Mouse (Mus musculus) forebrain, embryonic 12.5 days (tissue): ENCODE measurements around the gene Stk10. TPM values are rescaled to one million over a fixed set of nuclear protein-coding genes. Genes with fewer than 3 reads are reported as not detected.
A peak's percentile ranks its signal among the peaks of the same experiment; 100 is the strongest.
"Not testable (repeated sequence)": the region's sequence is repeated elsewhere in the genome, so short reads cannot be mapped to it uniquely, and the experiment has no call there.

Experiments used
- ATAC-seq: fragments of 200-750 bp; cut with Nextera tagmentation; 2 replicates; pipeline ENCODE4 v1.8.0; 2017; ENCODE audit warnings: moderate TSS enrichment; ENCODE audit not compliant: low FRiP score
- H3K27ac ChIP-seq: fragments of 300-500 bp; sonication (generic); 2 replicates; pipeline ENCODE4 v1.5.1; 2016; ENCODE audit warnings: mild to moderate bottlenecking
- H3K27me3 ChIP-seq: fragments of 300-500 bp; sonication (generic); 2 replicates; pipeline ENCODE4 v1.6.1; 2016; ENCODE audit warnings: mild to moderate bottlenecking
- H3K36me3 ChIP-seq: fragments of 300-500 bp; sonication (generic); replicated peaks from 2 replicates; pipeline ENCODE4 v1.6.1; 2016; ENCODE audit warnings: mild to moderate bottlenecking
- H3K4me1 ChIP-seq: fragments of 300-500 bp; sonication (generic); 2 replicates; pipeline ENCODE4 v1.6.1; 2016
- H3K4me2 ChIP-seq: fragments of 300-500 bp; sonication (generic); 2 replicates; pipeline ENCODE4 v1.6.1; 2016; ENCODE audit warnings: mild to moderate bottlenecking, moderate library complexity
- H3K4me3 ChIP-seq: fragments of 300-500 bp; sonication (generic); replicated peaks from 2 replicates; pipeline ENCODE4 v1.5.1; 2016; ENCODE audit warnings: mild to moderate bottlenecking
- H3K9ac ChIP-seq: fragments of 300-500 bp; sonication (generic); 2 replicates; pipeline ENCODE4 v1.6.1; 2016; ENCODE audit warnings: mild to moderate bottlenecking
- H3K9me3 ChIP-seq: fragments of 300-500 bp; sonication (generic); 2 replicates; pipeline ENCODE4 v1.6.1; 2016
- WGBS: fragments of 180-500 bp; shearing (Covaris S2); methylation state at CpG from one replicate; pipeline ENCODE4 v1.1.7; 2016; 5-methylcytosine and 5-hydroxymethylcytosine counted together
- polyA plus RNA-seq: library from polyadenylated mRNA; unstranded; fragments of >200 nt; fragmentation: Nextera tagmentation; extraction: Ambion mirVana; gene quantifications from 2 replicates; pipeline ENCODE4 v1.2.1, GENCODE M21; 2016

Stk10 gene
- polyA plus RNA-seq, 1 experiment from 2014 or later = 2.3 TPM

DNA sequence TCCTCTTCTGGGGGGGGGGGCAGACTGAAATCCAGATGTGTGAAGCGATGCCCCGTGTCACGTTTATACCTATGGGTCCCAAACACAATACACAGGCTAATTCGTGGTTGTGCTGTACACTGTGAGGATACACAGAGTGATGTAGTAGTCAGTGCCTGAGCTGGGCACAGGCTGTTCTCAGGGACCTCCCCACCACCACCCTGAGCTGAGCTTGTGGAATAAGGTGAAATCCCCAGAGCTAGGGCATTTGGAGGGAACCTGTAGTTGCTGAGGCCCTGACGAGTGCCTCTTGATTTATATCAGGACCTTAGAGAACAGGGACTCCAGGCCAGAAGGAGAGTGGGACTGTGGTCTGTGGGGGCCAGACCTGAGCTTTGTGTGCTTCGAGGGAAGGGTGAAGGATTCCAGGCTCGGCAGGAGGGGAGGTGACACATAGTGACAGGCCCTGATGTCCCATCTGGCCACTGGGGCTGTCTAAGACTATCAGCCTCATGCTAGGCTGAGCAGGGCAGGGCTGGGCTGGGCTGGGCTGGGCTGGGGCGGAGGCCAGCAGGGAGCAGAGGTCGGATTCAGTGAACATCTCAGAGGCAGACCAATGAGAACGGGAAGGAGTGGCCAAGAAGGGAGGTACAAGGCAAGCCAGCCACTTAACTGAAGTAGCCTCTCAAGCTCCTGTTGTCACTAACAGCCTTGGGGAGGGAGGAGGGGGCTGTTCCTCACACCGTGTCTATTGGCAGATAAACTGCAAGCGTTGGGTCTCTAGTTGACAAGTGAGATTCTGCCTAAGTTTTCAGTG lies 68.6 kb downstream of the Stk10 start:
- Histone ChIP-seq H3K36me3 (0 out of 2 replicates have a peak, but pooled peaks cover 3% of the 10 kb centered on the region), H3K4me2 (no peak overlapping the region), H3K9ac (no peak overlapping the region), H3K4me1 (peaks cover 20% of the 10 kb centered on the region; the same call in 1 of the 2 replicates), H3K9me3 (no peaks in the 10 kb centered on the region), H3K4me3 (no peak overlapping the region), H3K27me3 (no peaks in the 10 kb centered on the region), H3K27ac (no peak overlapping the region)
- ATAC-seq = no peak
- 45% methylated on average over 12 of the region's 12 CpGs for WGBS

DNA sequence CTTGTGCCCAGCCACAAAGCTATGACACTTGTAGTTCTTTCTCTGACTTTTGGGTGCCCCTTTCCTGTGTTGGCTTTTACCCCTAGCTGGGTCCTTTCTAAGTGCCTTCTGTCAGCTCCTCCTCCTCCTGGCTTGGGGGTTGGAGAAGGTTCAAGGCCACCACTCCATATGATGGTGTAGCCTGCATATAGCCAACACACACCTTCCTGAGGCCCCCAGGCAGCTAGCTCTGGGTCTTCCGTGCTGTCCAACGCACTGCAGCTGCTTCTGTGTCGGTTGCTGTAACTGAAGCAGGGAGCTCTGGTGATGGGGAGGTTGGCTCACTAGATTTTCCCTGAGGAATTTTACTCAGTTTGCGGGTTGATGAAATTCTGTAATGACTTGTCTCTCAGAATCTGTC lies 71.6 kb downstream of the Stk10 start:
- Histone ChIP-seq H3K36me3 (0 out of 2 replicates have a peak, but pooled peaks cover 3% of the 10 kb centered on the region), H3K27ac (peak overlapping the region; percentile 61), H3K4me2 (no peak overlapping the region), H3K9ac (no peak overlapping the region), H3K9me3 (no peaks in the 10 kb centered on the region), H3K4me3 (no peak overlapping the region), H3K4me1 (peaks cover 20% of the 10 kb centered on the region; the same call in 1 of the 2 replicates), H3K27me3 (no peaks in the 10 kb centered on the region)
- ATAC-seq = no peak
- 72% methylated on average over 4 of the region's 4 CpGs for WGBS

DNA sequence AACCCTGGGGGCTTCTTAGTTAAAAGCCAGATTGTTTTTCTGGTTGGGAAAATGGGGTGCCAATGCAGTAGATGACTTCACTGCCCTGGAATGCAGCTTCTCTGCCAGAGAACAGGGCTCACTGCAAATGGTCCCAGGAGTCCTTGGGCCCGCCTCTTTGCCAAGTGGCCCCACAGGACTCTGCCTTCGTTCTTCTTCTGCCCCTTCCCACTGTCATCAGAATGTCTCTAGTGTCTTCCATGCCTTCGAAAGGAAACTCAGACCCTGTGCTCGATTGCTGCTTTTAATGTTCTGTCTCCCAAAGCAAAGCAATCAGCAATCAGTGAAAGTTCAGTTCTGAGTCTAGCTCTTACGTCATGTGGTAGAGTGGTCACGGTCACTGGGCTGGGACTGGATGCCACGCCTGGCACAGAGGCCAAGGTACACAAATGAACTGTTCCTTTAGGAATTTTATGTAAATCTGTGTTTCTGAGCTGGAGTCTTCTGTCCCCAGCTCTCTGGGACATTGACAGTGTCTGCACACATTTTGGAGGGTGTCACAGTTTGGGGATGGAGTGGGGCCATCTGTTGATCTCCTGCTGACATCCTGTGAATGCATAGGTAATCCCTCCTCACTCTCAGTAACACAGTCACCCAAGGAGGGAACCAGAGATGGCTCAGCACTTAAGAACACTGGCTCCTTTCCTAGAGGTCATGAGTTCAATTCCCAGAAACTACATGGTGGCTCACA lies 72.2 kb downstream of the Stk10 start:
- Histone ChIP-seq H3K27me3 (no peaks in the 10 kb centered on the region), H3K4me3 (no peak overlapping the region), H3K9ac (no peak overlapping the region), H3K27ac (peak overlapping the region; percentile 61; the same call in 1 of the 2 replicates), H3K36me3 (0 out of 2 replicates have a peak, but pooled peaks cover 3% of the 10 kb centered on the region), H3K4me1 (peaks cover 20% of the 10 kb centered on the region; the same call in 1 of the 2 replicates), H3K9me3 (no peaks in the 10 kb centered on the region), H3K4me2 (no peak overlapping the region)
- ATAC-seq = no peak
- WGBS = 64% methylated on average over 7 of the region's 7 CpGs

DNA sequence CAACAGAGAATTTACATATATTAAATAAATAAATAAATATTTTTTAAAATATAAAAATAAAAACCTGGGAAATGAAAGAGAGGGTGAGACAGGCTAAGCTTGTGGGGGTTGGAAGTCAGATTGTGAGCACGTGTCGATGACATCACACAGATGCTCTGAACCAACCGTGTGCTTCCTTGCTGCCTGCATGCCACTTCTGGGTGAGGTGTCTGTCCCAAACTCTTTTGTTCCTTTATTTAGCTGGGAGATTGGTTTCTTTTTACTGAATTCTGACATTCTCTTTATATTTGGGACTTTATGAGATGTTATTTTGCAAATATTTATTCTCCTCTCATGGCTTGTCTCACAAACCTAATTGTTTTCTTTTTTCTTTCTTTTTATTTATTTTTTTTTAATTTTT lies 72.8 kb downstream of the Stk10 start:
- H3K27ac ChIP-seq = no peak overlapping the region
- no peak for ATAC-seq
- 90% methylated on average over 3 of the region's 3 CpGs for WGBS
- H3K9me3 ChIP-seq = no peaks in the 10 kb centered on the region
- H3K4me1 ChIP-seq = peaks cover 20% of the 10 kb centered on the region; the same call in 1 of the 2 replicates
- no peak overlapping the region for H3K4me3 ChIP-seq
- H3K27me3 ChIP-seq = no peaks in the 10 kb centered on the region
- no peak overlapping the region for H3K4me2 ChIP-seq
- H3K9ac ChIP-seq = no peak overlapping the region
- 0 out of 2 replicates have a peak, but pooled peaks cover 3% of the 10 kb centered on the region for H3K36me3 ChIP-seq

DNA sequence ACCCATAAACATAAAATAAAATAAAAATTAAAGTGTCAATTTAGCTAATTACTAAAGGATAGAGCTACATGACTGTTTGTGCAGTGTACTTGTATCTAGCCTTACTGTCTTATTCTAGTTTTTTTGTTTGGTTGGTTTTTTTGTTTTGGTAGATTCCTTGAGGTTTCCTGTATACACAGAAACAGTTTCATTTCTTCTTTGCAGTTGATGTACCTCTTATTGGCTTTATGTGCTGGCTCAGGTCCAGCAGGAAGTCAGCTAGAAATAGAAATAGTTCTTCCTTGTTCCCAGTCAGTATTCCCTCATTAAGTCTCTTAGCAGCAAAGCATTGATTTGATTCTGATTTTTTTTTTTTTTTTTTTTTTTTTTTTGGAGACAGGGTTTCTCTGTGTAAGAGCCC lies 74.2 kb downstream of the Stk10 start:
- Histone ChIP-seq H3K36me3 (no peaks in the 10 kb centered on the region), H3K9me3 (no peaks in the 10 kb centered on the region), H3K9ac (no peak overlapping the region), H3K4me2 (no peak overlapping the region), H3K4me1 (peaks cover 13% of the 10 kb centered on the region; the same call in 1 of the 2 replicates), H3K27ac (no peak overlapping the region), H3K4me3 (no peak overlapping the region), H3K27me3 (no peaks in the 10 kb centered on the region)
- no peak for ATAC-seq

DNA sequence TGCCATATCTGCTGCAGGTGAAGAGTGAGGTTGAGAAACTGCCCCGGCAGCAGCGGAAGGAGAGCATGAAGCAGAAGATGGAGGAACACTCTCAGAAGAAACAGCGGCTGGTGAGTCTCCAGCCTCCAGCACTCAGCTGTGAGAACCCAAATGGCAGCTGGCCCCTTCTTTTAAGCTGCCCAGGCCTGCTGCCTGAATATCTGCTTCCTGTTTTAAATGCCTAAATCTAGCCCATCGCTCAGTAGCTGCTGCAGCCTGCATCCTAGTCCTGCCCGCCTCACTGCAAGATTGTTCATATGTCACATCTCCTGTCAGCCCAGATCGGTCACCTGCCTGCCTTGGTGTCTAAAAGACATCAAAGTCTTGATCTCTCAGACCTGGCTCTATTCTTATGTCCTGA lies 77.5 kb downstream of the Stk10 start:
- Histone ChIP-seq H3K4me1 (peaks cover 3% of the 10 kb centered on the region), H3K36me3 (no peaks in the 10 kb centered on the region), H3K27me3 (no peaks in the 10 kb centered on the region), H3K9ac (no peak overlapping the region), H3K4me3 (no peak overlapping the region), H3K9me3 (no peaks in the 10 kb centered on the region), H3K4me2 (no peak overlapping the region), H3K27ac (no peak overlapping the region)
- 91% methylated on average over 6 of the region's 6 CpGs for WGBS
- no peak for ATAC-seq

DNA sequence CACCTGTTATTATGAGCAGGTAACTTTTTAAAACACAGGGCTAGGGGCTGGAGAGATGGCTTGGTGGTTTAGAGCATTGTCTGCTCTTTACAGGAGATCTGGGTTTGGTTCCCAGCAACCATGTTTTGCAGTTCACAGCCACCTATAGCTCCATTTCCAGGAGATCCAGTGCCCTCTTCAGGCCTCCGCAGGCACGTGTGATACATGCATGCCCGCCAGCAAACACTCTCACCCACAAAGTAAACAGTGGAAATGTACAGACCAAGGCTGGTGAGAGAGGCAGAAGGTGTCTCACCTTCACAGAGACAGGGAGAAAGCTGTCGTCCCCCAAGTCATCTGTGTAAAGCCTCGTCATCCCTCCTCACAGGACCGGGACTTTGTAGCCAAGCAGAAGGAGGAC lies 79.2 kb downstream of the Stk10 start:
- Histone ChIP-seq H3K4me2 (no peak overlapping the region), H3K27me3 (no peaks in the 10 kb centered on the region), H3K9ac (no peak overlapping the region), H3K27ac (no peak overlapping the region), H3K4me3 (no peak overlapping the region), H3K4me1 (peaks cover 5% of the 10 kb centered on the region), H3K9me3 (no peaks in the 10 kb centered on the region), H3K36me3 (no peaks in the 10 kb centered on the region)
- WGBS = 83% methylated on average over 6 of the region's 6 CpGs
- ATAC-seq = no peak

DNA sequence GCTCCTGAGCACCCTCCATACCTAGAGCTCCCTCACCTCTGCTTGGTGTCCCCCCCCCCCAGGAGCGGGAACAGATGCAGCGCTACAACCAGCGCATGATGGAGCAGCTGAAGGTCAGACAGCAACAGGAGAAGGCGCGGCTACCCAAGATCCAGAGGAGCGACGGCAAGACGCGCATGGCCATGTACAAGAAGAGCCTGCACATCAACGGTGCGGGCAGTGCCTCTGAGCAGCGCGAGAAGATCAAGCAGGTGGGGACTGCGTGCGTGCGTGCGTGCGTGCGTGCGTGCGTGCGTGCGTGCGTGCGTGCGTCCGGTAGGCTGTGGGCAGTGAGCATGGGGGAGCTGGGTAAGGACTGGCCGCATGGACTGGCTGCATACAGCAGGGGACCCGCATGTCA lies 81.4 kb downstream of the Stk10 start:
- no peak overlapping the region for H3K27ac ChIP-seq
- WGBS = 97% methylated on average over 29 of the region's 29 CpGs

DNA sequence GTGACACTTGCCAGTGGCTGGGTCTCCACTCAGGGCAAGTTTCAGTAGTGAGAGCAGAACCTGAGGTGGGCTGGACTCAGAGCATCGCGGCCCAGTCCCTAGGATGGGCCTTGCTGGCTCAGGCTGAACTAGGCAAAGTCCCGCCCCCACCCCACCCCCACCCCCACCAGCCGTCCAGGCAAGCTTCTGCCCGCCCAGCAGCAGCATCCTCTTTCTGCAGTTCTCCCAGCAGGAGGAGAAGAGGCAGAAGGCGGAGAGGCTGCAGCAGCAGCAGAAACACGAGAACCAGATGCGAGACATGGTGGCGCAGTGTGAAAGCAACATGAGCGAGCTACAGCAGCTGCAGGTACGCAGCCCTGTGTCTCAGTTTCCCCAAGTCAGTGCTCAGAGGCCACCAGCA lies 82.5 kb downstream of the Stk10 start:
- no peak overlapping the region for H3K27ac ChIP-seq
- peak overlapping the region; percentile 36; the same call in 1 of the 2 replicates for H3K9ac ChIP-seq
- 18% methylated on average over 11 of the region's 11 CpGs for WGBS
- H3K4me3 ChIP-seq = no peak overlapping the region
- H3K36me3 ChIP-seq = no peaks in the 10 kb centered on the region
- no peaks in the 10 kb centered on the region for H3K9me3 ChIP-seq
- H3K27me3 ChIP-seq = no peaks in the 10 kb centered on the region
- no peak for ATAC-seq
- H3K4me1 ChIP-seq = peaks cover 17% of the 10 kb centered on the region
- H3K4me2 ChIP-seq = no peak overlapping the region

More for the DNA sequence above, 81.4 kb downstream of the Stk10 start:
- no peak overlapping the region for H3K9ac ChIP-seq
- H3K36me3 ChIP-seq = no peaks in the 10 kb centered on the region
- peaks cover 10% of the 10 kb centered on the region for H3K4me1 ChIP-seq
- no peak overlapping the region for H3K4me3 ChIP-seq
- no peak overlapping the region for H3K4me2 ChIP-seq
- ATAC-seq = no peak
- H3K9me3 ChIP-seq = no peaks in the 10 kb centered on the region
- H3K27me3 ChIP-seq = no peaks in the 10 kb centered on the region

DNA sequence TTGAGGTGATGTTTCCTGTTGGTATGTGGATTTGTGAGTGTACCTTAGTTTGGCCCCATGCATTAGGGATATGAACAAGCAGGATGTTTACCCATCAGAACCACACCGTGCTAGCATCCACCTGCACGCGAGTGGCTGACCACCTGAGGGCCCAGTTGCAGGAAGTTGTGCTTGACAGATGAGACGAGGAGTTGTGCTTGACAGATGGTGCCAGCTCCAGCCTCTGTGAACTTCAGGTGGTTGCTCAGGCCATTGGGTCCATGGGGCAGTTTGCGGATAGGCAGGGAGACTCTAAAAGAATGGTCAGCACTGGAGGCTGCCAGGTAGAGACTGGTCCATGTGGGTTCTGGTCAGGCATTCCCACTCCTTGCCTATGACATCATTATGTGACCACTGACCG lies 83.0 kb downstream of the Stk10 start:
- Histone ChIP-seq H3K9ac (no peak overlapping the region), H3K9me3 (no peaks in the 10 kb centered on the region), H3K27me3 (no peaks in the 10 kb centered on the region), H3K36me3 (no peaks in the 10 kb centered on the region), H3K27ac (no peak overlapping the region), H3K4me1 (peaks cover 17% of the 10 kb centered on the region), H3K4me2 (no peak overlapping the region), H3K4me3 (no peak overlapping the region)
- 78% methylated on average over 6 of the region's 6 CpGs for WGBS
- ATAC-seq = no peak

DNA sequence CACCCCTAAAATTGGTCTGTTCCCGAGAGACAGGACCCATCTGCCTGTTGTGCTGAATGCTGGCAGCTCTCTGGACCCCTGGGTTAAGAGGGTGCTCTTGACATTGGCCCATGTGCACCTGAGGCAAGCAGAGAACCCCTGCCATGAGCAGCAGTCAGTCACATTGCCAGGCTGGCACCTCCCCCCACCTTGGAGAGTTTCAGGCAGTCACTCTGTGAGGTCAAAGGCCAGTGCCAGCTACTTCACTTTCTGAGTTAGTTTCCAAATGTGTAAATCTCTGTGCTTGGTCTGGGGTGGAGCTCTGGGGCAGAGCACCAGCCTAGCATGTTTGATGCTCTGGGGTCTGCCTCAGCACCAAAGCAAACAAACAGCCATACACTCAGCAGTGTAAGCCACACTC lies 84.9 kb downstream of the Stk10 start:
- 78% methylated on average over 1 of the region's 1 CpGs for WGBS
- H3K4me1 ChIP-seq = peaks cover 18% of the 10 kb centered on the region
- H3K9me3 ChIP-seq = no peaks in the 10 kb centered on the region
- H3K9ac ChIP-seq = no peak overlapping the region
- no peak overlapping the region for H3K4me3 ChIP-seq
- H3K4me2 ChIP-seq = no peak overlapping the region
- no peak overlapping the region for H3K27ac ChIP-seq
- H3K27me3 ChIP-seq = no peaks in the 10 kb centered on the region
- H3K36me3 ChIP-seq = no peaks in the 10 kb centered on the region
- ATAC-seq = no peak

DNA sequence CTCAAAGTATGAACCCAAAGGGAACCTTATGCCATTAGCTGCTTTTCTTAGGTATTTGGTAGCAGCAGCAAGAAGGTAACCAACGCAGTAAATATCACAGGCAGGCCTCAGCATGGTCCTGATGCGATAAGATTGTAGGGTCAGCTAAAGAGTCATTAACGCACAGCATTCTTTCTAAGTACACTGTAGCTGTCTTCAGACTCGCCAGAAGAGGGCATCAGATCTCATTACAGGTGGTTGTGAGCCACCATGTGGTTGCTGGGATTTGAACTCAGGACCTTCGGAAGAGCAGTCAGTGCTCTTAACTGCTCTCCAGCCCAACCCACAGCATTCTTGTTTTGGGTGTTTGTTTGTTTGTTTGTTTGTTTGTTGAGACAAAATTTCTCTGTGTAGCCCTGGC lies 85.5 kb downstream of the Stk10 start:
- not testable (repeated sequence) for H3K27ac ChIP-seq, H3K4me3 ChIP-seq, H3K27me3 ChIP-seq, H3K4me2 ChIP-seq, H3K36me3 ChIP-seq, H3K9ac ChIP-seq, H3K9me3 ChIP-seq, ATAC-seq
- WGBS = 79% methylated on average over 5 of the region's 5 CpGs
- H3K4me1 ChIP-seq = peaks cover 24% of the 10 kb centered on the region
